ENCODE assay signal across 9 mouse cellular contexts in genomic region chr2:105689304-105689770, GRCm38 (mm10). TPM values are rescaled to one million over a fixed set of nuclear protein-coding genes. Genes with fewer than 3 reads are reported as not detected.
DNase-seq lines count a peak whose midpoint lies in the region; ATAC-seq and TF ChIP-seq lines count a peak whose summit lies in the region.
"Had no signal": no experiment of that assay in that cellular context is flagged by ENCODE, and none has a peak within 500 bp of the region (broad histone marks: within the 10 kb centered on the region; RNA-seq: fewer than 3 reads in every experiment).

No protein-coding gene starts in this region.

- H3K27ac ChIP-seq in layer of hippocampus, adult 2 months, result peak overlapping the region; percentile 44; the same call in 1 of the 2 replicates
- peak overlapping the region; percentile 55 for H3K27ac ChIP-seq in hindbrain, embryonic 14.5 days
- no peak overlapping the region for H3K27ac ChIP-seq in neural tube, embryonic 15.5 days (replicated peaks)
- H3K27ac ChIP-seq: kidney, postnatal 0 days had no signal

- peak overlapping the region; percentile 43 for H3K4me3 ChIP-seq in layer of hippocampus, adult 2 months
- peak overlapping the region; percentile 7; the same call in 1 of the 2 replicates for H3K4me3 ChIP-seq in hindbrain, embryonic 14.5 days (replicated peaks; ENCODE audit: low read length)
- H3K4me3 ChIP-seq in neural tube, embryonic 15.5 days (replicated peaks), result 0 out of 2 replicates have a peak overlapping the region, but pooled peaks have one; percentile 12

- H3K4me1 ChIP-seq in hindbrain, embryonic 14.5 days (replicated peaks; ENCODE audit: control insufficient read depth, insufficient read depth, low read length), result peaks cover 15% of the 10 kb centered on the region
- H3K4me1 ChIP-seq in neural tube, embryonic 15.5 days, result peaks cover 31% of the 10 kb centered on the region

- WGBS in hindbrain, embryonic 14.5 days, result 0% methylated on average over 15 of the region's 15 CpGs
- under 1% methylated on average over 15 of the region's 15 CpGs for WGBS in neural tube, embryonic 15.5 days

- H3K9ac ChIP-seq in hindbrain, embryonic 14.5 days, result no peak overlapping the region; the same call in 1 of the 2 replicates
- no peak overlapping the region for H3K9ac ChIP-seq in neural tube, embryonic 15.5 days (replicated peaks)

- peaks cover 81% of the 10 kb centered on the region for H3K27me3 ChIP-seq in hindbrain, embryonic 14.5 days (ENCODE audit: control insufficient read depth, insufficient read depth, low read length)
- H3K27me3 ChIP-seq in neural tube, embryonic 15.5 days (replicated peaks), result peaks cover 81% of the 10 kb centered on the region

- H3K4me2 ChIP-seq in hindbrain, embryonic 14.5 days (replicated peaks), result peak overlapping the region; percentile 40
- H3K4me2 ChIP-seq in neural tube, embryonic 15.5 days, result peak overlapping the region; percentile 46

- no peak for TF ChIP-seq CTCF in layer of hippocampus, adult 2 months (conservative IDR thresholded peaks at IDR 0.05)

- no peaks in the 10 kb centered on the region for H3K9me3 ChIP-seq in hindbrain, embryonic 14.5 days (ENCODE audit: control insufficient read depth, low read length)
- no peaks in the 10 kb centered on the region for H3K9me3 ChIP-seq in neural tube, embryonic 15.5 days (replicated peaks)

- no peak for ATAC-seq in hindbrain, embryonic 14.5 days (ENCODE audit: low FRiP score)
- 0 out of 2 replicates have a peak, but pooled peaks have one; percentile 20 for ATAC-seq in neural tube, embryonic 15.5 days (ENCODE audit: low FRiP score)

- DNase-seq in layer of hippocampus, adult 2 months (ENCODE audit: low spot score in 2 of 2), result no peak
- no peak for DNase-seq in layer of hippocampus, postnatal 14 days (ENCODE audit: low spot score in 2 of 2)
- DNase-seq in embryo, embryonic 11 days, result peak; percentile 74
- DNase-seq in hindbrain, embryonic 14.5 days (ENCODE audit: low spot score), result peak; percentile 31
- no peak for DNase-seq in urinary bladder, postnatal 14 days (ENCODE audit: low spot score)
- DNase-seq in layer of hippocampus, postnatal 36 days, result no peak
- DNase-seq in B cell, adult 2 months, result no peak

- no peaks in the 10 kb centered on the region for H3K36me3 ChIP-seq in hindbrain, embryonic 14.5 days (replicated peaks; ENCODE audit: control insufficient read depth, insufficient read depth)
- no peaks in the 10 kb centered on the region for H3K36me3 ChIP-seq in neural tube, embryonic 15.5 days

RNA-seq across cellular contexts. Expression of gene Pax6, which starts 20.6 kb away (rescaled TPM):
- total RNA-seq in layer of hippocampus, adult 2 months (2021), result 10 to 100 TPM; 10.5 to 13.5 TPM
- 10 to 100 TPM; 11.1 to 11.2 TPM for total RNA-seq in layer of hippocampus, postnatal 14 days (2021)
- 26.9 and 28.1 TPM in 2 replicates for polyA plus RNA-seq in hindbrain, embryonic 14.5 days (2014; fragmentation: Nextera tagmentation; extraction: Ambion mirVana)
- 9.4 and 11.4 TPM in 2 replicates for polyA plus RNA-seq in neural tube, embryonic 15.5 days (2015; fragmentation: Nextera tagmentation; extraction: Ambion mirVana)
- 1 to 10 TPM; 8.9 to 9.4 TPM for total RNA-seq in layer of hippocampus, postnatal 36 days (2021)

Comparison
In these comparisons a context has a peak if more than half of its experiments do, and no peak if none do; other contexts are left out.
1. DNase-seq: peak in embryo, embryonic 11 days (single experiment) and hindbrain, embryonic 14.5 days (single experiment); none in layer of hippocampus, adult 2 months (0 of 2), layer of hippocampus, postnatal 14 days (0 of 2), urinary bladder, postnatal 14 days (single experiment), layer of hippocampus, postnatal 36 days (0 of 2) and B cell, adult 2 months (0 of 2).
2. Peak in every context shown above with its lines, with median percentiles within 50 percentile points of each other: H3K4me3 ChIP-seq.